Mouse (Mus musculus): ENCODE results near the gene Smarcd1. TPM values are rescaled to one million over a fixed set of nuclear protein-coding genes. Genes with fewer than 3 reads are reported as not detected.

Smarcd1 gene
- polyA plus RNA-seq, 1 experiment from 2014 or later: 96.4 TPM

- Histone ChIP-seq H3K9me3 (no peaks in the 10 kb centered on the region), H3K27ac (replicated peaks) (peak within 1 kb of the TSS; percentile 98), H3K4me3 (peak within 1 kb of the TSS; percentile 83), H3K36me3 (peaks cover 51% of the 10 kb centered on the region), H3K4me2 (peak within 1 kb of the TSS; percentile 89), H3K4me1 (replicated peaks) (peaks cover 33% of the 10 kb centered on the region), H3K9ac (peak within 1 kb of the TSS; percentile 35), H3K27me3 (no peaks in the 10 kb centered on the region)
- WGBS: 64% methylated on average over 11 of the region's 11 CpGs
- ATAC-seq (ENCODE audit: low FRiP score, low read depth): no peak
These were observed 3.6 kb downstream of the Smarcd1 start, which contains the start of gene Gm17349 for GRCm38 (mm10) chr15:99705440-99706048. Gm17349 (minus strand) TSS chr15:99705490.

- 94% methylated on average over 13 of the region's 13 CpGs for WGBS
- Histone ChIP-seq H3K4me3 (no peak overlapping the region), H3K9ac (no peak overlapping the region), H3K27ac (replicated peaks) (no peak overlapping the region), H3K4me2 (no peak overlapping the region), H3K4me1 (replicated peaks) (peaks cover 24% of the 10 kb centered on the region), H3K27me3 (no peaks in the 10 kb centered on the region), H3K9me3 (no peaks in the 10 kb centered on the region), H3K36me3 (peaks cover 77% of the 10 kb centered on the region)
- no peak for ATAC-seq (ENCODE audit: low FRiP score, low read depth)
These were observed 6.2 kb downstream of the Smarcd1 start for GRCm38 (mm10) chr15:99708176-99708575.

GRCm38 (mm10) chr15:99710221-99711190 is 8.6 kb downstream of the Smarcd1 start:
- 89% methylated on average over 10 of the region's 10 CpGs for WGBS
- Histone ChIP-seq H3K9me3 (no peaks in the 10 kb centered on the region), H3K27ac (replicated peaks) (no peak overlapping the region), H3K9ac (no peak overlapping the region), H3K4me1 (replicated peaks) (peaks cover 17% of the 10 kb centered on the region), H3K27me3 (no peaks in the 10 kb centered on the region), H3K4me3 (no peak overlapping the region), H3K36me3 (peaks cover 89% of the 10 kb centered on the region), H3K4me2 (no peak overlapping the region)
- no peak for ATAC-seq (ENCODE audit: low FRiP score, low read depth)

- H3K4me3 ChIP-seq: no peak overlapping the region
- WGBS: 78% methylated on average over 3 of the region's 3 CpGs
- no peaks in the 10 kb centered on the region for H3K27me3 ChIP-seq
- peaks cover 23% of the 10 kb centered on the region for H3K4me1 ChIP-seq (replicated peaks)
- no peak overlapping the region for H3K4me2 ChIP-seq
- no peak overlapping the region for H3K9ac ChIP-seq
- H3K9me3 ChIP-seq: no peaks in the 10 kb centered on the region
- H3K36me3 ChIP-seq: peaks cover 82% of the 10 kb centered on the region
- ATAC-seq (ENCODE audit: low FRiP score, low read depth): no peak
- no peak overlapping the region for H3K27ac ChIP-seq (replicated peaks)
These were observed 9.6 kb downstream of the Smarcd1 start for GRCm38 (mm10) chr15:99711491-99711890.

- Histone ChIP-seq H3K4me3 (no peak overlapping the region), H3K36me3 (peaks cover 69% of the 10 kb centered on the region), H3K27me3 (no peaks in the 10 kb centered on the region), H3K9ac (no peak overlapping the region), H3K4me1 (replicated peaks) (peaks cover 30% of the 10 kb centered on the region), H3K27ac (replicated peaks) (no peak overlapping the region), H3K4me2 (no peak overlapping the region), H3K9me3 (no peaks in the 10 kb centered on the region)
- 62% methylated on average over 13 of the region's 13 CpGs for WGBS
- ATAC-seq (ENCODE audit: low FRiP score, low read depth): no peak
These were observed 11.0 kb downstream of the Smarcd1 start for GRCm38 (mm10) chr15:99712666-99713559.

GRCm38 (mm10) chr15:99713569-99713968 is 11.6 kb downstream of the Smarcd1 start:
- H3K4me1 ChIP-seq (replicated peaks): peaks cover 34% of the 10 kb centered on the region
- no peak for ATAC-seq (ENCODE audit: low FRiP score, low read depth)
- no peak overlapping the region for H3K9ac ChIP-seq
- no peak overlapping the region for H3K4me2 ChIP-seq
- peaks cover 62% of the 10 kb centered on the region for H3K36me3 ChIP-seq
- H3K27me3 ChIP-seq: no peaks in the 10 kb centered on the region
- H3K4me3 ChIP-seq: no peak overlapping the region
- no peak overlapping the region for H3K27ac ChIP-seq (replicated peaks)
- WGBS: 71% methylated on average over 3 of the region's 3 CpGs
- no peaks in the 10 kb centered on the region for H3K9me3 ChIP-seq

- Histone ChIP-seq H3K27ac (replicated peaks) (0 out of 2 replicates have a peak overlapping the region, but pooled peaks have one; percentile 79), H3K4me1 (replicated peaks) (peaks cover 34% of the 10 kb centered on the region), H3K9me3 (no peaks in the 10 kb centered on the region), H3K4me2 (no peak overlapping the region), H3K4me3 (no peak overlapping the region), H3K36me3 (peaks cover 56% of the 10 kb centered on the region), H3K9ac (no peak overlapping the region), H3K27me3 (no peaks in the 10 kb centered on the region)
- no peak for ATAC-seq (ENCODE audit: low FRiP score, low read depth)
- WGBS: 57% methylated on average over 4 of the region's 4 CpGs
These were observed 12.3 kb downstream of the Smarcd1 start for GRCm38 (mm10) chr15:99714206-99714605.

- Histone ChIP-seq H3K9ac (no peak overlapping the region), H3K36me3 (peaks cover 49% of the 10 kb centered on the region), H3K4me2 (no peak overlapping the region), H3K4me3 (no peak overlapping the region), H3K27me3 (no peaks in the 10 kb centered on the region), H3K27ac (replicated peaks) (peak overlapping the region; percentile 79), H3K4me1 (replicated peaks) (peaks cover 34% of the 10 kb centered on the region), H3K9me3 (no peaks in the 10 kb centered on the region)
- ATAC-seq (ENCODE audit: low FRiP score, low read depth): peak; percentile 21; the same call in 1 of the 2 replicates
- 56% methylated on average over 7 of the region's 7 CpGs for WGBS
These were observed 12.9 kb downstream of the Smarcd1 start for GRCm38 (mm10) chr15:99714858-99715257.

GRCm38 (mm10) chr15:99715361-99715865 is 13.5 kb downstream of the Smarcd1 start:
- Histone ChIP-seq H3K9me3 (no peaks in the 10 kb centered on the region), H3K4me2 (no peak overlapping the region), H3K4me3 (no peak overlapping the region), H3K27ac (replicated peaks) (peak overlapping the region; percentile 79), H3K36me3 (peaks cover 47% of the 10 kb centered on the region), H3K27me3 (no peaks in the 10 kb centered on the region), H3K9ac (no peak overlapping the region), H3K4me1 (replicated peaks) (peaks cover 34% of the 10 kb centered on the region)
- 42% methylated on average over 13 of the region's 13 CpGs for WGBS
- ATAC-seq (ENCODE audit: low FRiP score, low read depth): peak; percentile 43

- Histone ChIP-seq H3K9me3 (no peaks in the 10 kb centered on the region), H3K4me2 (no peak overlapping the region), H3K9ac (no peak overlapping the region), H3K4me3 (no peak overlapping the region), H3K36me3 (peaks cover 43% of the 10 kb centered on the region), H3K27me3 (no peaks in the 10 kb centered on the region), H3K4me1 (replicated peaks) (peaks cover 34% of the 10 kb centered on the region), H3K27ac (replicated peaks) (peak overlapping the region; percentile 79)
- peak; percentile 10; the same call in 1 of the 2 replicates for ATAC-seq (ENCODE audit: low FRiP score, low read depth)
- WGBS: 59% methylated on average over 11 of the region's 11 CpGs
These were observed 14.2 kb downstream of the Smarcd1 start for GRCm38 (mm10) chr15:99715982-99716746.

GRCm38 (mm10) chr15:99716814-99717213 is 14.9 kb downstream of the Smarcd1 start:
- H3K9ac ChIP-seq: no peak overlapping the region
- 83% methylated on average over 12 of the region's 12 CpGs for WGBS
- peaks cover 34% of the 10 kb centered on the region for H3K4me1 ChIP-seq (replicated peaks)
- no peak overlapping the region for H3K4me3 ChIP-seq
- no peak overlapping the region for H3K4me2 ChIP-seq
- peak overlapping the region; percentile 79; the same call in 1 of the 2 replicates for H3K27ac ChIP-seq (replicated peaks)
- no peaks in the 10 kb centered on the region for H3K27me3 ChIP-seq
- H3K36me3 ChIP-seq: peaks cover 37% of the 10 kb centered on the region
- no peaks in the 10 kb centered on the region for H3K9me3 ChIP-seq
- no peak for ATAC-seq (ENCODE audit: low FRiP score, low read depth)
